Mouse (Mus musculus): ENCODE measurements at regions not wholly inside any gene's neighbourhood (a gene's known extent, or its start where the extent isn't known, plus 50 kb on each side); places are given as distances from the start of the nearest gene placed in this dataset.

GRCm38 (mm10) chr15:84616880-84617279 lies 52.5 kb upstream of the Prr5 start:
- peak; percentile 64 to 84 for DNase-seq

- peak; percentile 96 for DNase-seq
Measured at GRCm38 (mm10) chr15:84613536-84614527, 55.6 kb upstream of the Prr5 start.

- DNase-seq, result no peak
Measured at GRCm38 (mm10) chr15:84612961-84613360, 55.3 kb upstream of the Rtl6 start.

- DNase-seq, result no peak
Measured at GRCm38 (mm10) chr15:84609825-84610442, 52.3 kb upstream of the Rtl6 start.

- no peak for DNase-seq
Measured at GRCm38 (mm10) chr15:84609063-84609462, 51.4 kb upstream of the Rtl6 start.

Measured in cerebellum, postnatal 25 days (tissue).